Mouse (Mus musculus) olfactory bulb, adult 2 months (tissue): ENCODE data around the gene Nrip2.

Experiments used
- CTCF ChIP-seq: fragments of 200-500 bp; IDR thresholded peaks from 2 replicates; pipeline ENCODE4 v1.5.1; 2012; ENCODE audit warnings: low read depth, mild to moderate bottlenecking, low read length, moderate library complexity; ENCODE audit not compliant: insufficient read depth
- POLR2A ChIP-seq: fragments of 200-500 bp; IDR thresholded peaks from 2 replicates; pipeline ENCODE4 v1.6.1; 2012; ENCODE audit warnings: mild to moderate bottlenecking, low read depth, low read length, moderate library complexity; ENCODE audit not compliant: insufficient read depth

GRCm38 (mm10) chr6:128421480-128421879 lies 22.4 kb downstream of the Nrip2 start:
- TF ChIP-seq POLR2A = no peak
- no peak for TF ChIP-seq CTCF
